Mouse (Mus musculus) CH12.LX (cell line): ENCODE measurements at regions not wholly inside any gene's neighbourhood (a gene's known extent, or its start where the extent isn't known, plus 50 kb on each side); places are given as distances from the start of the nearest gene placed in this dataset.

Experiments used
- DNase-seq: peaks from one replicate; pipeline ENCODE4 v3.0.0-alpha.2; 2013; ENCODE audit errors: extremely low read depth
- H3K27ac ChIP-seq: 2 replicates; pipeline ENCODE4 v1.5.1; 2012; ENCODE audit warnings: low read depth, mild to moderate bottlenecking, control low read depth, moderate library complexity; ENCODE audit not compliant: insufficient read depth
- H3K27me3 ChIP-seq: replicated peaks from 2 replicates; pipeline ENCODE3; 2012; ENCODE audit warnings: inconsistent platforms
- H3K36me3 ChIP-seq, 2 experiments: replicated peaks in 1 of 2; 2 replicates each; pipeline versions ENCODE3 to v1.6.1; 2012; ENCODE audit warnings: inconsistent platforms in 1 of 2, low read length in 1 of 2, mild to moderate bottlenecking in 1 of 2, mixed read lengths in 1 of 2, moderate library complexity in 1 of 2; ENCODE audit not compliant: control insufficient read depth in 1 of 2, insufficient read depth in 1 of 2
- H3K4me1 ChIP-seq, 2 experiments: 2 replicates each; pipeline ENCODE4 v1.6.1; 2012; ENCODE audit warnings: inconsistent platforms in 1 of 2, moderate library complexity in 1 of 2; ENCODE audit not compliant: insufficient read depth in 2 of 2, control insufficient read depth in 1 of 2
- H3K4me2 ChIP-seq: 2 replicates; pipeline ENCODE4 v1.6.1; 2012; ENCODE audit warnings: low read depth, mild to moderate bottlenecking, control low read depth; ENCODE audit not compliant: poor library complexity, insufficient read depth, severe bottlenecking
- H3K4me3 ChIP-seq, 3 experiments: fragments of 150-350 bp in 1 of 3; sonication (generic) in 1 of 3; replicated peaks in 1 of 3; 2 replicates each; pipeline versions ENCODE3 to v1.5.1; 2011 to 2012; ENCODE audit warnings: low read depth in 2 of 3, low read length in 2 of 3, mild to moderate bottlenecking in 2 of 3, moderate library complexity in 2 of 3, control low read depth in 1 of 3, improper control_type of control experiment in 1 of 3, inconsistent platforms in 1 of 3, mixed read lengths in 1 of 3; ENCODE audit not compliant: poor library complexity in 1 of 3
- H3K79me2 ChIP-seq: replicated peaks from 2 replicates; pipeline ENCODE4 v1.6.1; 2012; ENCODE audit warnings: mild to moderate bottlenecking, moderate library complexity; ENCODE audit not compliant: control insufficient read depth, poor library complexity, insufficient read depth, severe bottlenecking; ENCODE audit errors: extremely low read depth
- H3K9ac ChIP-seq: 2 replicates; pipeline ENCODE4 v1.6.1; 2012; ENCODE audit warnings: low read depth, mild to moderate bottlenecking, control low read depth, moderate library complexity; ENCODE audit not compliant: insufficient read depth
- H3K9me3 ChIP-seq: replicated peaks from 2 replicates; pipeline ENCODE3; 2012; ENCODE audit warnings: low read length, inconsistent platforms, mixed read lengths
- CHD2 ChIP-seq: IDR thresholded peaks from 2 replicates; pipeline ENCODE4 v1.6.1; 2011; ENCODE audit warnings: low read length, improper control_type of control experiment
- CTCF ChIP-seq, 2 experiments: IDR thresholded peaks in 1 of 2; conservative IDR thresholded peaks in 1 of 2; 2 replicates each; pipeline ENCODE4 v1.5.1; 2011 to 2012; ENCODE audit warnings: low read depth in 2 of 2, low read length in 2 of 2, improper control_type of control experiment in 1 of 2, inconsistent platforms in 1 of 2, mild to moderate bottlenecking in 1 of 2, moderate library complexity in 1 of 2
- E2F4 ChIP-seq: IDR thresholded peaks from 2 replicates; pipeline ENCODE4 v1.6.1; 2011; ENCODE audit warnings: low read depth, low read length, improper control_type of control experiment; ENCODE audit not compliant: insufficient replicate concordance
- EP300 ChIP-seq: IDR thresholded peaks from 2 replicates; pipeline ENCODE4 v1.6.1; 2011; ENCODE audit warnings: low read length, improper control_type of control experiment
- ETS1 ChIP-seq: conservative IDR thresholded peaks from 2 replicates; pipeline ENCODE4 v1.6.1; 2012; ENCODE audit warnings: low read depth, mild to moderate bottlenecking, inconsistent platforms, low read length, improper control_type of control experiment, moderate library complexity
- GABPA ChIP-seq: IDR thresholded peaks from 2 replicates; pipeline ENCODE4 v1.6.1; 2012; ENCODE audit warnings: low read depth, low read length, improper control_type of control experiment, inconsistent platforms; ENCODE audit not compliant: insufficient replicate concordance
- HCFC1 ChIP-seq: IDR thresholded peaks from 2 replicates; pipeline ENCODE4 v1.6.1; 2012; ENCODE audit warnings: low read depth, mild to moderate bottlenecking, inconsistent platforms, low read length, improper control_type of control experiment
- IRF4 ChIP-seq: IDR thresholded peaks from 2 replicates; pipeline ENCODE4 v1.6.1; 2014; ENCODE audit warnings: low read depth, mild to moderate bottlenecking, inconsistent platforms, low read length, improper control_type of control experiment
- KAT2A ChIP-seq: IDR thresholded peaks from 2 replicates; pipeline ENCODE4 v1.6.1; 2012; ENCODE audit warnings: low read length, improper control_type of control experiment, inconsistent platforms; ENCODE audit not compliant: insufficient replicate concordance
- MAX ChIP-seq: IDR thresholded peaks from 2 replicates; pipeline ENCODE4 v1.6.1; 2011; ENCODE audit warnings: low read length, improper control_type of control experiment
- MAZ ChIP-seq: IDR thresholded peaks from 2 replicates; pipeline ENCODE4 v1.6.1; 2012; ENCODE audit warnings: low read depth, mild to moderate bottlenecking, inconsistent platforms, low read length, improper control_type of control experiment, moderate library complexity
- MEF2A ChIP-seq: IDR thresholded peaks from 2 replicates; pipeline ENCODE4 v1.6.1; 2014; ENCODE audit warnings: low read depth, mild to moderate bottlenecking, inconsistent platforms, low read length, improper control_type of control experiment, borderline replicate concordance
- MXI1 ChIP-seq: IDR thresholded peaks from 2 replicates; pipeline ENCODE4 v1.6.1; 2011; ENCODE audit warnings: mild to moderate bottlenecking, low read depth, low read length, improper control_type of control experiment
- MYC ChIP-seq: IDR thresholded peaks from 2 replicates; pipeline ENCODE4 v1.6.1; 2011; ENCODE audit warnings: low read depth, mild to moderate bottlenecking, improper control_type of control experiment, low read length
- NRF1 ChIP-seq: IDR thresholded peaks from 2 replicates; pipeline ENCODE4 v1.6.1; 2014; ENCODE audit warnings: low read depth, mild to moderate bottlenecking, inconsistent platforms, low read length, improper control_type of control experiment, moderate library complexity
- PAX5 ChIP-seq: IDR thresholded peaks from 2 replicates; pipeline ENCODE4 v1.6.1; 2012; ENCODE audit warnings: low read length, inconsistent platforms, mixed read lengths
- POLR2AphosphoS2 ChIP-seq: IDR thresholded peaks from 2 replicates; pipeline ENCODE4 v1.6.1; 2011; ENCODE audit warnings: low read depth, low read length, improper control_type of control experiment
- RAD21 ChIP-seq: IDR thresholded peaks from 2 replicates; pipeline ENCODE4 v1.6.1; 2011; ENCODE audit warnings: low read depth, mild to moderate bottlenecking, low read length, improper control_type of control experiment, moderate library complexity
- RCOR1 ChIP-seq: conservative IDR thresholded peaks from 2 replicates; pipeline ENCODE4 v1.6.1; 2012; ENCODE audit warnings: low read depth, mild to moderate bottlenecking, inconsistent platforms, low read length, improper control_type of control experiment
- SMC3 ChIP-seq: IDR thresholded peaks from 2 replicates; pipeline ENCODE4 v1.6.1; 2011; ENCODE audit warnings: low read depth, low read length, improper control_type of control experiment
- TBP ChIP-seq: conservative IDR thresholded peaks from 2 replicates; pipeline ENCODE4 v1.6.1; 2011; ENCODE audit warnings: low read depth, low read length, improper control_type of control experiment
- USF1 ChIP-seq: IDR thresholded peaks from 2 replicates; pipeline ENCODE4 v1.6.1; 2014; ENCODE audit warnings: low read depth, mild to moderate bottlenecking, inconsistent platforms, low read length, improper control_type of control experiment
- ZC3H11A ChIP-seq: IDR thresholded peaks from 2 replicates; pipeline ENCODE4 v1.6.1; 2012; ENCODE audit warnings: low read depth, mild to moderate bottlenecking, inconsistent platforms, low read length, improper control_type of control experiment
- ZKSCAN1 ChIP-seq: IDR thresholded peaks from 2 replicates; pipeline ENCODE4 v1.6.1; 2012; ENCODE audit warnings: low read depth, inconsistent platforms, low read length, improper control_type of control experiment, borderline replicate concordance
- ZNF384 ChIP-seq: IDR thresholded peaks from 2 replicates; pipeline ENCODE4 v1.6.1; 2012; ENCODE audit warnings: low read depth, low read length, improper control_type of control experiment, inconsistent platforms
- dilution Hi-C: fragments of 300-500 bp; cut with MboI; formaldehyde crosslinking; loops from 2 replicates; pipeline ENCODE4 v1.14.3; 2020; ENCODE audit warnings: low sequenced_read_pairs; ENCODE audit not compliant: extremely low pct_unique_long_range_greater_than_20kb, extremely low pct_ligation_motif_present
- in situ Hi-C: fragments of 300-500 bp; cut with MboI; formaldehyde crosslinking; loops from 3 replicates; pipeline ENCODE4 v1.14.3; 2019; ENCODE audit warnings: low sequenced_read_pairs, low pct_ligation_motif_present, low pct_unique_long_range_greater_than_20kb, mixed read lengths

GRCm38 (mm10) chr1:95109966-95110365, 203.5 kb upstream of the Fam174a start:
- dilution Hi-C loops (no loop called here), in situ Hi-C loops (loop anchor here (25.0 kb wide), 1 partner anchor 652 kb away; no protein-coding TSS in a partner anchor)
- TF ChIP-seq MXI1 (no peak), ZC3H11A (no peak), ZNF384 (no peak), PAX5 (no peak), NRF1 (no peak), ETS1 (no peak), CHD2 (no peak), USF1 (no peak), RCOR1 (no peak), E2F4 (no peak), TBP (no peak), MEF2A (no peak), IRF4 (no peak), HCFC1 (no peak), KAT2A (no peak), POLR2AphosphoS2 (no peak), EP300 (no peak), MAZ (no peak)

GRCm38 (mm10) chr1:95113493-95113892, 199.9 kb upstream of the Fam174a start:
- H3K4me1 ChIP-seq, result no peaks in the 10 kb centered on the region
- H3K4me2 ChIP-seq, result no peak overlapping the region
- in situ Hi-C loops (loop anchor here (25.0 kb wide), 1 partner anchor 649 kb away; no protein-coding TSS in a partner anchor), dilution Hi-C loops (no loop called here)
- H3K9ac ChIP-seq, result no peak overlapping the region
- no peaks in the 10 kb centered on the region for H3K36me3 ChIP-seq
- DNase-seq, result peak; percentile 6
- no peaks in the 10 kb centered on the region for H3K27me3 ChIP-seq
- no peaks in the 10 kb centered on the region for H3K9me3 ChIP-seq
- no peaks in the 10 kb centered on the region for H3K79me2 ChIP-seq
- no peak overlapping the region for H3K27ac ChIP-seq
- TF ChIP-seq KAT2A (no peak), CTCF (conservative IDR thresholded peaks at IDR 0.05 in 1 of 2, IDR thresholded peaks at IDR 0.05 in 1 of 2; ENCODE audit: low read depth in 2 of 2, low read length in 2 of 2) (peak in 1 of 2 experiments; percentile 74; a peak in 2 of 4 replicates), MAX (no peak), RAD21 (peak; percentile 73), HCFC1 (no peak), MXI1 (no peak), MYC (peak; percentile 57; the same call in 1 of the 2 replicates), IRF4 (no peak), ZKSCAN1 (no peak), GABPA (no peak), SMC3 (peak; percentile 64), ZC3H11A (peak; percentile 33)
- no peak overlapping the region for H3K4me3 ChIP-seq

More at GRCm38 (mm10) chr1:95109966-95110365, 203.5 kb upstream of the Fam174a start:
- Histone ChIP-seq H3K9me3 (no peaks in the 10 kb centered on the region), H3K79me2 (no peaks in the 10 kb centered on the region), H3K4me2 (no peak overlapping the region), H3K27me3 (no peaks in the 10 kb centered on the region), H3K4me1 (no peaks in the 10 kb centered on the region), H3K27ac (no peak overlapping the region), H3K4me3 (no peak overlapping the region), H3K9ac (no peak overlapping the region), H3K36me3 (no peaks in the 10 kb centered on the region)
- DNase-seq, result no peak
